Mouse (Mus musculus) CH12F3 (cell line): ENCODE measurements around the gene Atp2b4.
"Not testable (repeated sequence)": the region's sequence is repeated elsewhere in the genome, so short reads cannot be mapped to it uniquely, and the experiment has no call there.

Experiments
- in situ Hi-C: fragments of 300-500 bp; cut with MboI; formaldehyde crosslinking; loops from 2 replicates; pipeline ENCODE4 v1.14.3; 2020; ENCODE audit warnings: low sequenced_read_pairs

The Atp2b4 gene

DNA sequence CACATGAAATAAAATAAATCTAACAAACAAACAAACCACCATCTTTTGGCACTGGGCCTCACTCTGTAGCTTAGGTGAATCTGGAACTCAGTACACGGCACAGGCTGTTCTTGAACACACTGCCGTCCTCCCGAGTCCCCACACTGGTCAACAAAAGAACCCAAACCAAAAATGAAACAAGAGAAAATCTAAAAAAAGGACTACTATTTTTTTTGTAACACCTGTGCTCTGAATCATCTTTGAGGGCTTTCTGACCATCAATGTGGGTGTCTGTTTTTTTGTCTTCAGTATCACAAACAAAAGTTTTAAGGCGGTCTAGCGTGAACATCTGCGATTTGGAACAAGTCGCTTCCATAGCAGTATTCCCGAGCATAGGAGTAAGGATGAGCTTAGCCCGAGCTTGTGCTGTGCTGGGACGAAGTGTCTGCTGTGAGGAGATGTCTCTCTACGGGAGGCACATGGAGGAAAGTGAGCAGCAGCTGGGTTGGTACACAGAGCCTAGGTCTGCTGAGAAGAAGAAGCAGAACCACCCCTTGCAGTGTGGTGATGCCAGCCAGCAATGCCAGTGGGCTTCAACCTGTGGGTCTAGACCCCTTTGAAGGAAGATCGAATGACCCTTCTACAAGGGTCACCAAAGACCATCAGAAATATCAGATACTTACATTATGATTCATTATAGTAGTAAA is 102.8 kb downstream of the Atp2b4 start:
- in situ Hi-C loops = no loop called here

DNA sequence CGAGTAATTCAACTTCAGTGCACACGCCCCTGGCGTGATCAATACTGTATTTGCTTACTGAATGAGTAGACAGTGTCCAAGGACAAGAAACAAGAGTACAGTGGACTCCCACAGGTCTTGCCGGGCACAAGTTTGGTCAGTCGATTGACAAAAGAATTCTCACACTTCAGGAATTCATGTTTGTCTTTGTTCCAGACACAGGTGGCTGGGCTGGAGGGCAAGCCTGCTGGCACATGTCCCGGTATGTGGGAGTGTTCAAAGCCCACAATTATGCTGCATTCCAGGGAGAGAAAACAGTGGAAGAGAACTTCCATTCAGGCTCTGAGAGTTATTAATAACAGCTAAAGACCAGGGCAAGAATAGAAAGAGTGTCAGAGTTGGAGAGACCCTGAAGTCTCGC is 104.9 kb downstream of the Atp2b4 start:
- in situ Hi-C loops = no loop called here

DNA sequence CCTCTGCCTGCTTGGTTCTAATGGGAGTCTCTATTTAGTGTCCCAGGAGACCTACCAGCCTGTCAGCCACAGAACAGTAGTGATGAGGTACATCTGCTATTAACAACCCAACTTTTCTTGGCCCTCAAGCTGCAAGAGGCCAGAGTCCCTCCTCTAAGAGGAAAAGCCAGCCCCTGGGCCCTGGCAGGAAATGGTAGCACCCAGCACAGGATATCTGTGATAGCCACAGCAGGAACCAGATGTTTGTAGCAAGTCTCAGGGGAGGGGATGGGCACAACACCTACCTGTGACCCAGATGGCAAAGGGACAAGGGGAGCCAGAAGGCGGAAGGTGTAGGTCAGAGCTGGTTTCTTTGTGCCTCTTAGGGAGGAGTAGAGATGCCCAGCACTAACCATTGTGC is 106.0 kb downstream of the Atp2b4 start:
- in situ Hi-C loops = no loop called here

DNA sequence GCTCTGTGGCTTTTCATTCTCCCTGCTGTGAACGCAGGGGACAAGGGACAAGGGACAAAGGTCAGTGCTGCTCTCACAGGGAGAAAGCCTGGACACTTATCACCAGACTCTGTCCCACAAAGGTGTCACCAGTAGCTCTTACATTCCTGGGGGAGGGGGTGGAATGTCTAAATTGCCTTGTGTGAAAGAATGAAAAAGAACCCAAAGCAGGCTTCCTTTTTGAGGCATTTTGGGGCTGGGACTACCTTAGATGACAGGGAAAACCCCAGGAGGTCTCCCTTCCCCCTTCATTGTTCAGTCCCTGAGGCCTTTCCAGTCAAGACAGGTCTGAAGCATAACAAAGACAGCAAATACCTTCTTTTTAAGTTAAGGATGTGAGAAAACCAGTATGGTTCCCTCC is 106.5 kb downstream of the Atp2b4 start:
- in situ Hi-C loops = no loop called here

DNA sequence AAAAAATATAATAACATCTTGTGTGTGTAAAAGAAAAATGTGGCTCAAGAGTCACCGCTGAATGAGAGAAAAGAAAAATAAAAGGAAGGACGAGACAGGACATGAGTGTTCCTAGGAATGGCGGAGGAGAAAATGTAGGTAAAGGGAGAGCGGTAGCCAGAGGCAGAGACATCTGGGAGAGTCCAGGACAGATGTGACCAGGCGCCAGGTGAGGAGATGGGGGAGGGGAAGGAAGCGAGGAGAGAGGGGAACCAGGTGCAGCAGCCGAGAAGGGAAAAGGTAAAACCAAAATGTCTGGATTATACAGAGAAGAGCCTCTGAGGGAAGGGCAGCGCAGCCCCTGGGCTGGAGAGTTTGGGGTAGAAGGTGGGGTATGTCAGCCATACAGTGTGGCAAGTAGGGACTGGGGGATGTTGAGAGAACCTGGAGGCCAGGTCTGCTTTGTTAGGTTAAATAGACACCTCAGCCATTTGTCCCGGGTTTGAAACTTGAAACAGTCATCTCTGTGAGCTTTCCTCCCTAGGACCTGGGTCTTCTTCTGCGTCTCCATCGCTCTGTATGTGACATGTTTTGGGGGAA is 107.2 kb downstream of the Atp2b4 start:
- in situ Hi-C loops = no loop called here

DNA sequence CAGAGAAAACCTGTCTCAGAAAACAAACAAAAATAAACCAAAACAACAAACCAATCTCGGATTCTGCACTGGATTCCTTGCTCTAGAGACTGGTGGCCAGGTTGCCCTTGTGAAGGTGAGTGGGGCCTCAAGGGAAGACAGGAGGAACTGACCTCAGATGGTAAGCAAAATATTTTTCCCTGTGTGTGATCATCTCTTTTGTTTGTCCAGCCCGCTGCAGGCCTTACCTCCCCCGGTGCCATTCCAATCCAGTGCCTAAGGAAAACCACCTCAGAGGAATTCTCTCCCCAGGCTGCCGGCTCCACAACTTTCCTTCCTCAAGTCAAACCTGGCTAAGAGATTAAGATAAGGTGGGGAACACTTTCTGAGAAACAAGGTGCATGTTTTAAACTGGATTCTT is 108.6 kb downstream of the Atp2b4 start:
- in situ Hi-C loops = no loop called here

DNA sequence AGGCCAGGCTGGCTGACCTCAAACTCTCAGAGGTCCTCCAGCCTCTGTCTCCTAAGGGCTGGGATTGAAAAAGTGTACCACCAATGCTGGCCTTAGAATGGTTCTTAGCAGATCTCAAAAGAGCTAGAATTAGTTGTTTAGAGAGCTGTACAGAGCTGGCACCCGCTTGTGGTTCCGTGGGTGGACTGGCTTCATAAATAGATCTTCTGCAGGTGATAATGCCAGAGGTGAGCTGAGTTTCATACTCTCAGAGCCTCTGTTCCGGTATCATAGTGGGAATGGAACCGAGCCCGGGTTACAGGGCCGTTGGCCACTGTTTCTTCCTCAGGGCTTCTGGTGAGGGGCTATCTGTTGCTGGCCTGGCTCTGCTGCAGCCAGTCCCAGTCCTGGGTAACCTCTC is 109.8 kb downstream of the Atp2b4 start:
- in situ Hi-C loops = no loop called here

DNA sequence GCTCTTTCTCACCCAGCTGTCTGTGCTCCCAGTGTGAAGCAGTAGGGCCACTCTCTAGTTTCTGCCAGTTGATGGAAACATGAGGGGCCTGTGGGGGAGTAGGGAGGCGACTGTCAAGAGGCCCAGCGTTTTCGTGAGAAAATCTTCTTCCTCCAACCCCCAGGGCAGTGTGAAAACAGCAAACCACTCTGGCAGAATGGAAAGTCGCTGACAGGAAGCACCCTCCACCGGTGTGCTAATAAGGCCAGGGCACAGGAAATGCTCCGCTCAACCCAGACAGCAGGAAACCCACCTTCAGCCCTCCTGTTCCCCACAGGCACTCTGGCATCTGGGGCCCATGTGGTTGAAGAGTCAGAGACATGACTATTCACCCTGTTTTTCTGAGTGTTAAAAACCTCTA is 110.9 kb downstream of the Atp2b4 start, which contains the start of gene Lax1:
Gene Lax1, minus strand, starts transcription at position 212 of the 400 bp plus-strand sequence.
- in situ Hi-C loops = no loop called here

DNA sequence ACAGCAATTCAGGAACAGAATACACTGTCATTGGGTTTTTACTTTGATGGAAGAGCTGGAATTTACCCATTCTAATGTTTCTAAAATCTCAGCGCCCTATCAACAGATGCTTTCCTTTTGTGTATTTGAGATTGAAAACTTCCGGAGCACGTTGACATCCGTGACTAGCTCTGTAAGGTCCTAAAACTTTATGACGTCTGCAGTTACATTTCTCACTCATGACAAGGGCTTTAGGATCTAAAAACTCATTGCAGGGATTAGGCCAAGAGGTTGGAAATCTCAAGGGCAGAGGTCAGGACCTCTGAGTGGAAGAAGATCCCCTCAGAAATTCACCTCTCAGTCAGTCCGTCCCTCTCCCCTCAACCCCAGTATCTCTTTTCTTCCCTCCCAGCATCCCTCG is 112.5 kb downstream of the Atp2b4 start:
- in situ Hi-C loops = no loop called here

DNA sequence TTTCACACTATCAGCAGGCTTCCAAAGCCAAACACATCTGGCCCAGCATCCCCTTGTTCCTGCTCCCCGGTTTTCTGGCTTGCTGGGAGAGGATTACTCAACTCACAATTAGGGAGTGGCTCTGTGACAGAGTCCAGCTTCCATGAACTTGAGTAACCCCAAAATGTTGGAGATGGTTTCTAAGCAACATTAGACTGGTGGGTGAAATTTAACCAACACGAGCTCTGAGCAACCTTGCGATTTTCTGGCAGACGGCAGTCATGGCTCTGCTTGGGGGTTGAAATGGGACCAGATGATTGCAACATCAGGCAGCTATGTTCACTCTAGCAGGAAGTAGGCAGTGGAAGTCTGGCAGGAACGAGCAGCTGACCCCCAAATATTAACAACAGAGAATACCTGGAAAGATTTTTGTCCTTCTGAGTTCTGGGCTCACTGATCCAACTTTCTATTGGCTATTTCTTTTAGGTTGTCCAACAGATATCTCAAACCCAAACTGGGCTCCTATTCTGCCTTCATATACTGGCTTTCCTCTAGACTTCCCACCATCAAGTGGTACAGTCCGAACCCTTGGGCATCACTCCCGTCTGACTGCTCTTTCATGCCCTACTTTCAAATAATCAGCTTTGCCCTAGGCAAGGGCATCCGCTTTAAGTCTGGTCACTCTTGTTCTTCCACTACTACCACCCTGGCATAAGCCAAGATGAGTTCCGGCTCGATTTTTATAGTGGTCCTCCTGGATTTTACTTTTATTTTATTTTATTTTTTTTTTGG is 114.9 kb downstream of the Atp2b4 start:
- in situ Hi-C loops = no loop called here

DNA sequence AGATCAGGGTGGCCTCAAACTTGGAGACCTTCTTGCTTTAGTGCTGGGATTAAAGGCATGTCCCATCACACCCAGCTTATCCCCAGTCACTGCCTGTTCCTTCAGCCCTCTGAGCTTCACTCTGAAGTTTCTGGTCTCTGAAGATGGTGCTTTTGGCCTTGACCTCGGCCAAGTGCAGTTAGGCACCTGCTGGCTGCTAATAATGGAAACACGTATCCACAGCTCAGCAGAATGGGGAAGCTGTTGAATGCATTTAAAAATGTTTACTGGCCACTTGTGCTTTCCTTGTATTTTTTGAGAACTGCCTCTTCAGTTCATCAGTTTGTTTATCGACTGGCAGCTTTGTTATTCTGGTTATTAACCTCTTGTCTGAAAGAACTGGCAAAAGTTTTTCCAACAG is 129.0 kb downstream of the Atp2b4 start:
- in situ Hi-C loops = no loop called here

DNA sequence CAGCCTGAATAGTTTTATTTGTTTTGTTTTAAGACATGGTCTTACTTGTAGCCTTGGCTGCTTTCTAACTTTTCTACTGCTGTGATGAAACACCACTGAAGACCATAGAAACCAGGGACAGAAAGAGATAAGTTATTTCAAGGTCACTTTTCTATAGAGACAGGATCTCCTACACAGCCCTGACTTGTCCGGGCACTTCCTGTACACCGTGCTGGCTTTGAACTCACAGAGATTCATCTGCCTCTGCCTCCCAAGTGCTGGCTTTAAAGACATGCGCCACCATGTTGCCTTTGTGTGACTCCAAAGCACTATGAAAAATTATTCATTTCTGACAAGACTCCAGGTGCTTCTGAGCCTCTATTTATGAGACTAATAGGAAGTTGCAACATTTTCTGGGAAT is 129.6 kb downstream of the Atp2b4 start:
- in situ Hi-C loops = no loop called here

DNA sequence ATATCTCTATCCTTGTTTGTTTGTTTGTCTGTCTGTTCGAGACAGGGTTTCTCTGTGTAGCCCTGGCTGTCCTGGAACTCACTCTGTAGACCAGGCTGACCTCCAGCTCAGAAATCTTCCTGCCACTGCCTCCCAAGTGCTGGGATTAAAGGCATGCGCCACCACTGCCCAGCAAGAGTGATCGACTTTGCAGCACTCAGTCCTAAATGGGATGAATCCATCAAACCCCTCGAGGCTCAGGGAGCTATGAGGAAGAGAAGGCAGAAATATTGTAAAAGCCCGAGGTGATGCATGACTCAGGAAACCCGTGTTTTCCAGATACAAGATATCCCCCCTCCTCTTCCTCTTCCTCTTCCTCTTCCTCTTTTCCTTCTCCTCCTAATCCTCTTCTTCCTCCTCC is 130.1 kb downstream of the Atp2b4 start:
- in situ Hi-C loops = no loop called here

DNA sequence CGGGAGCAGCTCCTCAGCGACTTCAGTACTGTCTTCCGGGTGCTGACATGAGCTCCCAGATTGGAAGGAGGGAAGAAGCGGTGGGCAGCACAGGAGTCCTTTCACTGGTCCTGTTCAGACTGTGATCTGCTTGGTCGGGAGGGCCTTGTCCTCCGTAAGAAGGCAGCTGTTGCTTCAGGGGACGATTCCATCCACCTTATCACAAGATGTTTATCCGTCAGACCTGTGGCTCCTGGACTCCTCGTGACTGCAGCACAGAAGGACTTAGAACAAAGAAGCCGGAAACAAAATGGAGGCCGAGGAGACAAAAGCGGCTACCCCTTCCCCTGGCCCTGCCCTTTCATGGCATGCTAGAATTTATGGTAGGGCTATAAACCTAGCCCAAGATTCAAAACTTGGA is 130.7 kb downstream of the Atp2b4 start:
- in situ Hi-C loops = no loop called here

DNA sequence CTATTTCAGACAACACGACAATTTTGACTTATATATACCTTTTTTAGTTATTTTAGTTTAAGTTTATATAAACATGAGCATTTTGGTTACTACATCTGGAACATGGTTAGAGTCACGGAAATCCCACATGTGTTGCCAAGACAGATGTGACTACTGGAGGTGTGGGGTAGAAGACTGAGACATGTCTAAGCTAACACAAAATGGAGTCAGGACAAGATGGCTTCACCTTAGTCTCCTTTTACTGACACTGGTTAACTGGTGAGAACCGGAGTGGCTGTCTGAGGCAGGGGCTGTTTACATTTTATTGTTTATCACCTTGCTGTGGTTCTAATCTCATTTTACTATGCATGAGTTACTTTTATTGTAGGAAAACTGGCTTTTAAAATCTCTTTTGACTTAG is 132.2 kb downstream of the Atp2b4 start:
- in situ Hi-C loops = no loop called here

DNA sequence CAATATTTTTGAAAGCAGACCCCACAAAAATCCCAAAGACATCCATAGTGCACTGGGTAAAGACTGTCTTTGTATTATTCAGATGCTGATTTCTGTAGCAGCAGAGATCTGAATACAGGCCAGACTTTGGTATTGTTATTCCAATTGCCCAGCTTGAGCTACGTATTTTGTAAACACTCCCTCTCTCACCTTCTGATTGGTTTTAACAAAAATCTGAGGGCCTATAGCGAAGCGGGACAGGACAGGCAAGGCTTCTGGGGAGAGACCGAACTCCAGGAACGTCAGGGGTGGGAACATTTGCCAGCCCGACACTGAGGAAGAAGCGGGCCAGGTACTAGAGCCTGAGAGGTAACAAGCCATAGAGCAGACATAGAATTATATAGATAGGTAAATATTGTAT is 133.1 kb downstream of the Atp2b4 start:
- in situ Hi-C loops = no loop called here

DNA sequence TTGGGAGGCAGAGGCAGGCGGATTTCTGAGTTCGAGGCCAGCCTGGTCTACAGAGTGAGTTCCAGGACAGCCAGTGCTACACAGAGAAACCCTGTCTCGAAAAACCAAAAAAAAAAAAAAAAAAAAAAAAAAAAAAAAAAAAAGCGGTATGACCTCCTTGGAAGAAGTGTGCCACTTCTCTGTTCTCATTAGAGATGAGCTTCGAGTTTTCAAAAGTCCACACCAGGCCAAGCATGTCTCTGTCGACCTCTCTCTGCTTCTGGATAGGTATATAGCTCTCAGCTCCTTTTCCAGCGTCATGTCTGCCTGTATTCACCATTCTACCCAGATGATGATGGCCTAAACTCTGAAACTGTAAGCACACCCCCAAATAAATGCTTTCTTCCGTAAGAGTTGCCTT is 135.1 kb downstream of the Atp2b4 start:
- in situ Hi-C loops = not testable (repeated sequence)

DNA sequence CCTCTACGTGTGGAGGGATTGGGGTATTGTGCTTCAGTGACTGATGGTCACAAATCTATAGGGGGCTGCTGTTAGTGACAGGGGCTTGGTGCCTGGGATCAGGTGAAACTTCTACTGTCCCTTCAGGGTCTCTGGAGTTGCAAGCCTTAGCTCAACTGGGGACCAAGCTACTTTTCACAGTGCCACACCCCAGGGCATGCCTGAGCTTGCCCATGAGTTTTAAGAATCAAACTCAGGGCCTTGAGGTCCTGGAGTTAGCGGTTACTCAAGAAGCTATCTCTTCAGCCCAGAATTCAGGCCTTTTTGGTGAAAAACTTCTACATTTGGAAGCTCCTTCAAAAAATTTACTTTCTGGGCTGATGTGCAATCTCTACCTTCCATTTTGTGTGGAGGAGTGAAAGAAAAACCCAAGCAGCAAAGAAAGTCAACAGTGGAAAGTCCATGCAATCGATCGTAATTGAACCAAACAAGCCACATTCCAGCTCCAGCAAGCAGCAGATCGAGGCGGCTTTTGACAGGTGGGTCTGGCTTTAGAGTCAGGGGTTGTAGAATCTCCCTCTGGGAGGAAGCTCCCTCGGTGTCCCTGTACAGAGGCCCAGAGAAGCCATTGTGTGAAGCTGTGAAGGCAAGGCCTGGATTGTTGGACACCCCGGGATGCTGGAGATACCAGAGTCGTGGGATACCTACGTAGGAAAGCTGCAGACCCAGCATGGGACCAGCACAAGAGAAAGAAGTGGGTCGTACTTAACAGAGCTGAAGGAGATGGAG is 136.5 kb downstream of the Atp2b4 start:
- in situ Hi-C loops = no loop called here

DNA sequence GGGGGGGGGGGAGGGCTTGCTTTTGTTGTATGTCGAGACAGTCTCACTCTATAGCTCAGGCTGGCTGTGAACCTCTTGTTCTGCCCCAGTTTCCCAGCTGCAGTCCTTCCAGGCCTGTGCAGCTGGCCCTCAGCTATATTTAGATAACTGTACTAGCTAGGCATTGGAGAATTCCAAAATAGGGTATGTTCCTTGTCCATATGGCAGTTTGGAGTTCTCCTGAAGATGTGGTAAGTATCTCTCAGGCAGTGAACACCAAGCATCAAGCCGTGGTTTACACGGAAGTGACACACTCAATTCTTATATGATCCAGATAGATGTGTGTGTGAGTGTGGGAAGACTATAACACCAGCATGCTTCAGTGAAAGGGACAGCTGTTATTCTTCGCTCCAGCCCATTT is 137.4 kb downstream of the Atp2b4 start:
- in situ Hi-C loops = no loop called here

DNA sequence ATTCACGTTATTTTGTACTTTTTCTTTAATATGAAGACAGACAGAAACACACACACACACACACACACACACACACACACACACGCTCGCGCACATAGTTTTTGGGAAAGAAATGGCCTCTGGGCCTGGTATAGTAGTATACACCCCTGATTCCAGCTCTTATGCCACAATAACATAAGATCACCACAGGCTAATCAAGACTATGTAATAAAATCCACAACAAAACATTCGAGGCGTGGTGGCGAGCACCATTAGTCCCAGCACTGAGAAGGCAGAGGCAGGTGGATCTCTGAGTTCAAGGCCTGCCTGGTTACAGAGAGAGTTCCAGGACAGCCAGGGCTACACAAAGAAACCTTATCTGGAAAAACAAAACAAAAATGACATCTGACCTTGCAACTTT is 137.9 kb downstream of the Atp2b4 start:
- in situ Hi-C loops = no loop called here

DNA sequence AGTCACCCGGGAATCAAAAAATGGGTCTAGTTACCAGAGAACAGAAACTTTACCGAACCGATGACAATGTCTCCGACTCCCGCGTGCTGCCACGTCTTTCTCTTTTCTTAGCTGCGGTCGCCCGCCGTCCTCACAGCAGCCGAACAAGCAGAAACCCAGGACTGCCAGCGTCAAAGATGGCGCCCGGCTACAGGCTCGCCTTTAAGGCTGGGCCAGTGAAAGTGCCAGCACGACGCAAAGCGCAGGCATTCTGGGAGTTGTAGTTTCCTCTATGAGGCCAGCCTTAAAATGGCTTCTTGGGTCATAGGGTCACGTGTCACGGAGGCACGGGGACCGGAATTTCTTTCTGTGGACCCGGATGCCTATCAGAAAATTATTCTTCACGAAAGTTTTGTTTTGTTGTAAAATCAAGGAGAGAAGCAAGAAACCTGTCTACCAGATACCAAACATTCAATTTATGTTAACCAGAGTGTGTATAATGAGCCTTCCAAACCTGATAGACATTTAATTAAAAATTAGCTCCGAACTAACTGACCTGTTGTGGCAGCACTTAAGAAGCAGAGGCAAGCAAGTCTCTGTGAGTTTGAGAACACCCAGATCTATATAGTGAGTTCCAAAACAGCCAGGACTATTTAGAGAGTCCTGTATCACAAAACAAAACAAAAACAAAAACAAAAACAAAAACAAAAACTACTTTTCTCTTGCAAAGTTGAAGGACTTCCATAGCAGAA is 139.5 kb downstream of the Atp2b4 start, which contains the start of gene Gm38394:
Gene Gm38394, minus strand, starts transcription at position 116 of the 731 bp plus-strand sequence.
- in situ Hi-C loops = no loop called here
